Mouse (Mus musculus) kidney, postnatal 36 days (tissue): ENCODE results near the gene 1500009C09Rik.
"Not testable (repeated sequence)": the region's sequence is repeated elsewhere in the genome, so short reads cannot be mapped to it uniquely, and the experiment has no call there.

Source experiments
- DNase-seq, 2 experiments: peaks; one replicate each; pipeline ENCODE4 v3.0.0; 2021 to 2022; ENCODE audit warnings: mixed read lengths in 2 of 2

1500009C09Rik gene

GRCm38 (mm10) chr15:82220003-82220675 lies 32.1 kb upstream of the 1500009C09Rik start:
- DNase-seq: no peak

- DNase-seq: no peak
These were observed 30.9 kb upstream of the 1500009C09Rik start for GRCm38 (mm10) chr15:82221104-82221860.

- DNase-seq: no peak
These were observed 28.9 kb upstream of the 1500009C09Rik start for GRCm38 (mm10) chr15:82223251-82223650.

- peak in 1 of 2 experiments; percentile 33 for DNase-seq
These were observed 28.3 kb upstream of the 1500009C09Rik start, which contains the start of gene Tnfrsf13c for GRCm38 (mm10) chr15:82223657-82224601. TSS of gene Tnfrsf13c (minus strand) at chr15:82224369.

GRCm38 (mm10) chr15:82224602-82225215 lies 27.5 kb upstream of the 1500009C09Rik start:
- DNase-seq: no peak

- DNase-seq: no peak
These were observed 26.4 kb upstream of the 1500009C09Rik start for GRCm38 (mm10) chr15:82225769-82226168.

- no peak for DNase-seq
These were observed 22.6 kb upstream of the 1500009C09Rik start for GRCm38 (mm10) chr15:82229542-82230045.

GRCm38 (mm10) chr15:82230098-82230611 lies 22.0 kb upstream of the 1500009C09Rik start:
- no peak for DNase-seq

GRCm38 (mm10) chr15:82231100-82231499 lies 21.1 kb upstream of the 1500009C09Rik start:
- no peak for DNase-seq

GRCm38 (mm10) chr15:82231591-82232378 lies 20.4 kb upstream of the 1500009C09Rik start:
- DNase-seq: no peak

- no peak for DNase-seq
These were observed 19.5 kb upstream of the 1500009C09Rik start for GRCm38 (mm10) chr15:82232651-82233050.

- no peak for DNase-seq
These were observed 16.5 kb upstream of the 1500009C09Rik start for GRCm38 (mm10) chr15:82235661-82236060.

- DNase-seq: peak; percentile 78 to 91
These were observed 15.6 kb upstream of the 1500009C09Rik start for GRCm38 (mm10) chr15:82236565-82236964.

- DNase-seq: no peak
These were observed 8.9 kb upstream of the 1500009C09Rik start for GRCm38 (mm10) chr15:82243311-82243710.

- no peak for DNase-seq
These were observed 8.5 kb upstream of the 1500009C09Rik start for GRCm38 (mm10) chr15:82243742-82244114.

- peak; percentile 91 to 97 for DNase-seq
These were observed 7.9 kb upstream of the 1500009C09Rik start, which contains the start of gene Cenpm for GRCm38 (mm10) chr15:82244115-82244804. TSS of gene Cenpm (minus strand) at chr15:82244748.

- not testable (repeated sequence) for DNase-seq
These were observed 7.4 kb upstream of the 1500009C09Rik start for GRCm38 (mm10) chr15:82244805-82245161.

GRCm38 (mm10) chr15:82247131-82247776 lies 4.9 kb upstream of the 1500009C09Rik start:
- DNase-seq: no peak

GRCm38 (mm10) chr15:82251579-82251978 lies 618 bp upstream of the 1500009C09Rik start:
- no peak for DNase-seq

- DNase-seq: no peak
These were observed 3.1 kb downstream of the 1500009C09Rik start for GRCm38 (mm10) chr15:82255248-82255647.
